8 mouse cellular contexts compared by ENCODE assay signal in the genomic region with DNA sequence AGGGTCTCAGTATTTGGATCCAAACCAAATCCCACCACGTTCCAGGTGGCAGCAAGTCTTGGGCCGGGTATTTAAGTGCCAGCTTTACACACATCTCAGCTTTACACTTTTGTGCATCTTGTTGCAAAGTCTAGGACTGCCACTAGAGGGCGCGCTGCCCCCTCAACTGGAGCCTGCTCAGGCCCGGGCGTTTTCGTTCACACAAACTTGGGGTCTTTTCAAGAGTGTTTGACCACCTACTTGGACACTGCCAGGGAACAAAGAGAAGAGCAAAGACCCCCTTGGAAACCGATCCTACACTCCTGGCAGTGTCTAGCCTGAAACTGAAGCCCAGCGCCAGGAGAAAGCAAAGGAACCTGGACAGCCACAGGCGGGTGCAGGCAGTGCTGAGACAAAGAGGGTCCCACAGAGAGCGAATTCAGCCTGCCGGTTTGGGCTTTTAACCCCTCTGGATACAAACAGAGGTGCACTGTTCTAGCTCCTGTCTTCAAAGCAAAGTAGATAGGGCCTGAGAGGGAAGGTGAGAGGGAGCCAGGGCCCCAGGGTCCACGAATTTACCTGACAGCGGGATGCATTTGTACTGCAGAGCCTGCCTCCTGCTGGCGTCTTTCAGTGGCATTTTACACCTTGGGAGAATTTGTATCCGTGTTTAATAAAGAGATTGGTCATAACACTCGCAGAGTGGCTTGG. TPM values are rescaled to one million over a fixed set of nuclear protein-coding genes. Genes with fewer than 3 reads are reported as not detected.
A peak's percentile ranks its signal among the peaks of the same experiment; 100 is the strongest.
DNase-seq lines count a peak whose midpoint lies in the region; ATAC-seq lines count a peak whose summit lies in the region.

No protein-coding gene starts in this region.

- H3K36me3 ChIP-seq in limb, embryonic 11.5 days (ENCODE audit: control insufficient read depth, insufficient read depth, low read length): no peaks in the 10 kb centered on the region
- H3K36me3 ChIP-seq in midbrain, embryonic 12.5 days: peaks cover 3% of the 10 kb centered on the region; the same call in 1 of the 2 replicates

- H3K9ac ChIP-seq in limb, embryonic 11.5 days (ENCODE audit: low read length): peak overlapping the region; percentile 81
- H3K9ac ChIP-seq in midbrain, embryonic 12.5 days (replicated peaks): peak overlapping the region; percentile 50

- ATAC-seq in common myeloid progenitor, adult 5-6 weeks (replicated peaks; ENCODE audit: low read depth, poor library complexity, severe bottlenecking): peak; percentile 76
- peak; percentile 63; the same call in 1 of the 2 replicates for ATAC-seq in limb, embryonic 11.5 days (ENCODE audit: insufficient number of reproducible peaks, low FRiP score, low TSS enrichment, low read depth)
- peak; percentile 69 for ATAC-seq in midbrain, embryonic 12.5 days (ENCODE audit: low FRiP score, low read depth)
- ATAC-seq in monocyte, adult 5-6 weeks (replicated peaks; ENCODE audit: insufficient number of reproducible peaks, low FRiP score, low TSS enrichment, poor library complexity, severe bottlenecking): no peak

- peak overlapping the region; percentile 54 for H3K4me2 ChIP-seq in limb, embryonic 11.5 days (ENCODE audit: low read depth, severe bottlenecking)
- H3K4me2 ChIP-seq in midbrain, embryonic 12.5 days (replicated peaks): peak overlapping the region; percentile 51

- DNase-seq in adrenal gland, adult 8-10 months: peak; percentile 52
- DNase-seq in gastrocnemius, postnatal 25 days: peak; percentile 45
- DNase-seq in kidney, adult 11 months: peak; percentile 50
- peak; percentile 98 for DNase-seq in limb, embryonic 11.5 days (ENCODE audit: low spot score)
- DNase-seq in spleen, adult 12 weeks (ENCODE audit: low spot score): peak; percentile 56

- H3K27me3 ChIP-seq in limb, embryonic 11.5 days (ENCODE audit: control insufficient read depth, insufficient read depth, low read length): no peaks in the 10 kb centered on the region
- peaks cover 16% of the 10 kb centered on the region for H3K27me3 ChIP-seq in midbrain, embryonic 12.5 days

- H3K27ac ChIP-seq in limb, embryonic 11.5 days (replicated peaks; ENCODE audit: low read depth, low read length): peak overlapping the region; percentile 72
- H3K27ac ChIP-seq in midbrain, embryonic 12.5 days (replicated peaks): peak overlapping the region; percentile 46; the same call in 1 of the 2 replicates

- peak overlapping the region; percentile 19; the same call in 1 of the 2 replicates for H3K4me3 ChIP-seq in limb, embryonic 11.5 days (ENCODE audit: low read depth, low read length)
- H3K4me3 ChIP-seq in midbrain, embryonic 12.5 days: peak overlapping the region; percentile 33

- no peaks in the 10 kb centered on the region for H3K9me3 ChIP-seq in limb, embryonic 11.5 days (ENCODE audit: control insufficient read depth, low read length)
- no peaks in the 10 kb centered on the region for H3K9me3 ChIP-seq in midbrain, embryonic 12.5 days

- H3K4me1 ChIP-seq in limb, embryonic 11.5 days (ENCODE audit: control insufficient read depth, insufficient read depth, low read length): peaks cover 12% of the 10 kb centered on the region
- H3K4me1 ChIP-seq in midbrain, embryonic 12.5 days: peaks cover 6% of the 10 kb centered on the region; the same call in 1 of the 2 replicates

- 2% methylated on average over 17 of the region's 17 CpGs for WGBS in limb, embryonic 11.5 days
- WGBS in midbrain, embryonic 12.5 days: 4% methylated on average over 17 of the region's 17 CpGs

RNA-seq across cellular contexts. Expression of a gene that starts 36.3 kb away (rescaled TPM):
- total RNA-seq in adrenal gland, adult 8-10 months (2022): 10 to 100 TPM in 2 of 4 experiments, 1 to 10 TPM in 2; 7.6 to 24.2 (median 15.5) TPM
- total RNA-seq in common myeloid progenitor, adult 5-6 weeks (2017): 3.2 and 5.8 TPM in 2 replicates
- 10 to 100 TPM in 1 of 2 experiments, 1 to 10 TPM in 1; 4.7 to 13.8 TPM for total RNA-seq in gastrocnemius, postnatal 25 days (2021)
- 12.3 and 14.9 TPM in 2 replicates for polyA plus RNA-seq in limb, embryonic 11.5 days (2014; fragmentation: Nextera tagmentation; extraction: Ambion mirVana)
- polyA plus RNA-seq in midbrain, embryonic 12.5 days (2016; fragmentation: Nextera tagmentation; extraction: Ambion mirVana): 34.9 and 36.2 TPM in 2 replicates
- total RNA-seq in monocyte, adult 5-6 weeks (2017): 0.68 to 3.1 TPM (median 1.2 TPM) in 3 replicates

Comparison
In these comparisons a context has a peak if more than half of its experiments do, and no peak if none do; other contexts are left out.
1. DNase-seq: peak in every context shown above with its lines; median percentile 98 in limb, embryonic 11.5 days; 56 in spleen, adult 12 weeks; 52 in adrenal gland, adult 8-10 months; 50 in kidney, adult 11 months; 45 in gastrocnemius, postnatal 25 days.